Mouse (Mus musculus): ENCODE data around the gene Nyx.

The Nyx gene

GRCm38 (mm10) chrX:13494892-13495703 lies 29.2 kb downstream of the Nyx start:
- DNase-seq = no peak

GRCm38 (mm10) chrX:13500284-13500683 lies 34.4 kb downstream of the Nyx start:
- DNase-seq = no peak

GRCm38 (mm10) chrX:13502862-13503375 lies 37.0 kb downstream of the Nyx start:
- no peak for DNase-seq

GRCm38 (mm10) chrX:13504389-13504788 lies 38.5 kb downstream of the Nyx start:
- DNase-seq = no peak

- DNase-seq = no peak
Observed at GRCm38 (mm10) chrX:13506376-13506775, 40.5 kb downstream of the Nyx start.

- no peak for DNase-seq
Observed at GRCm38 (mm10) chrX:13513127-13513526, 47.2 kb downstream of the Nyx start.

GRCm38 (mm10) chrX:13513864-13514263 lies 48.0 kb downstream of the Nyx start:
- no peak for DNase-seq

GRCm38 (mm10) chrX:13516451-13516850 lies 50.5 kb downstream of the Nyx start:
- no peak for DNase-seq

GRCm38 (mm10) chrX:13518019-13518418 lies 52.1 kb downstream of the Nyx start:
- DNase-seq = no peak

- no peak for DNase-seq
Observed at GRCm38 (mm10) chrX:13518781-13519407, 53.0 kb downstream of the Nyx start.

GRCm38 (mm10) chrX:13519408-13519783 lies 53.5 kb downstream of the Nyx start:
- DNase-seq = peak; percentile 26 to 28

- peak in 1 of 2 experiments; percentile 65 for DNase-seq
Observed at GRCm38 (mm10) chrX:13520566-13520965, 54.7 kb downstream of the Nyx start.

- no peak for DNase-seq
Observed at GRCm38 (mm10) chrX:13521288-13521687, 55.4 kb downstream of the Nyx start.
